In genomic region chr10:48433287-48433686, GRCm38 (mm10) we compare ENCODE assay signal across 19 mouse cellular contexts.
"Had no signal": no experiment of that assay in that cellular context is flagged by ENCODE, and none has a peak within 500 bp of the region (broad histone marks: within the 10 kb centered on the region; RNA-seq: fewer than 3 reads in every experiment).

No protein-coding gene starts in this region.

- H3K27me3 ChIP-seq: liver, embryonic 13.5 days; midbrain, embryonic 12.5 days; midbrain, embryonic 15.5 days; neural tube, embryonic 13.5 days had no signal

- H3K27ac ChIP-seq: kidney, postnatal 0 days; layer of hippocampus, adult 2 months; left cerebral cortex, adult 2 months; liver, embryonic 13.5 days; macrophage; midbrain, embryonic 12.5 days; midbrain, embryonic 15.5 days; neural tube, embryonic 13.5 days; stomach, postnatal 0 days had no signal

- H3K4me1 ChIP-seq: liver, embryonic 13.5 days; midbrain, embryonic 12.5 days; midbrain, embryonic 15.5 days; neural tube, embryonic 13.5 days had no signal

- ATAC-seq: midbrain, embryonic 15.5 days had no signal

- H3K36me3 ChIP-seq: liver, embryonic 13.5 days; midbrain, embryonic 12.5 days; midbrain, embryonic 15.5 days; neural tube, embryonic 13.5 days had no signal

- H3K4me3 ChIP-seq: layer of hippocampus, adult 2 months; left cerebral cortex, adult 2 months; liver, embryonic 13.5 days; midbrain, embryonic 12.5 days; midbrain, embryonic 15.5 days; neural tube, embryonic 13.5 days had no signal

- H3K9me3 ChIP-seq: liver, embryonic 13.5 days; midbrain, embryonic 12.5 days; midbrain, embryonic 15.5 days; neural tube, embryonic 13.5 days had no signal

- H3K9ac ChIP-seq: liver, embryonic 13.5 days; midbrain, embryonic 12.5 days; midbrain, embryonic 15.5 days; neural tube, embryonic 13.5 days had no signal

- DNase-seq: kidney, postnatal 25 days; layer of hippocampus, postnatal 36 days; liver, embryonic 13.5 days; lung, adult 2 months; lung, postnatal 14 days; retina, postnatal 1 day; right cerebral cortex, postnatal 25 days; spleen, adult 18-20 months; thymus, adult 2 months; thymus, postnatal 14 days; thymus, postnatal 4 days had no signal

- H3K4me2 ChIP-seq: liver, embryonic 13.5 days; midbrain, embryonic 12.5 days; midbrain, embryonic 15.5 days; neural tube, embryonic 13.5 days had no signal
